Mouse (Mus musculus): Measurements from ENCODE around the gene Olfr734. TPM values are rescaled to one million over a fixed set of nuclear protein-coding genes. Genes with fewer than 3 reads are reported as not detected.

Gene Olfr734
- not detected in 2 replicates for polyA plus RNA-seq (2015; fragmentation: Nextera tagmentation; extraction: Ambion mirVana)

DNA sequence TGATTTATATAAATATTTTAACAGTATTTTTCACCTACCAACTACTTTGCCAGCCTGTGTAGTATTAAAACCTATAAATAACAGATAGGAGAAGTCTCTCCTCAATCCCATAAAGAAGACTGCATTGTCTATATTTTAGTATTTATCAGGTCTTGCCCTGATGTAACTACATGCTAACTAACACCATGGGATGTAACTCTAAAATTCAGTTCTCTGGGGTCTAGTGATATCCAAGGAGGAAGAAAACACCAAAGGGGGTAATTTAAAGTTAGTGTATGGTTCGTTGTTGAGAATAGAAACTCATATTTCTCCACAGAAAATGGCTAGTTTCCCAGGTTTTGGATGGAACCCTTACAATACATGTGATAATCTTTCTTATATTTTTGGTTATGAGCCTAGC is at the start of gene Olfr734:
Olfr734 (minus strand) TSS at position 101 of the 400 bp plus-strand sequence.
- ATAC-seq (ENCODE audit: insufficient read depth), result no peak
- H3K27me3 ChIP-seq, result no peaks in the 10 kb centered on the region
- H3K4me3 ChIP-seq (replicated peaks), result no peak within 1 kb of the TSS
- no peak within 1 kb of the TSS for H3K9ac ChIP-seq
- no peaks in the 10 kb centered on the region for H3K9me3 ChIP-seq (replicated peaks)
- no peaks in the 10 kb centered on the region for H3K4me1 ChIP-seq (replicated peaks)
- WGBS (ENCODE audit: insufficient replicate concordance), result 37% methylated on average over 1 of the region's 1 CpGs
- no peak within 1 kb of the TSS for H3K27ac ChIP-seq (replicated peaks)
- no peak within 1 kb of the TSS for H3K4me2 ChIP-seq
- no peaks in the 10 kb centered on the region for H3K36me3 ChIP-seq (replicated peaks)

DNA sequence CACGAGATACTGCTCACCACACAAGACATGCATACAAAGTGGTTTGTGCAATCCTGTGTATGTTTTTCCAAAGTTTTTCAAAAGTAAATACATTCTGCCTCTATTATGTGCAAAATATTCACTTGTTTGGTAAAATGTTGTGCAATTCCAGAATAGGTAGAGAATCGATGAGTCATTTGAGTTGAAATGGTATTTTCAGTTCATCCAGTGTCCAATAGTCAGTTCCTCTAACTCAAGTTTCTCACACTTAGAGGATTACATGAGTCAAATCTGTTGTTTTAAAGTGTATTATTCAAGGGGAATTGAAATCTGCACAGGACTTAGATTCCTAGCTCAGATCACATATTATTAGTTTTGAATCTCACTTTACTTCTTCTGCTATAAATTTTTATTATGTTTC is 37.0 kb upstream of the Olfr734 start:
- Histone ChIP-seq H3K9me3 (replicated peaks) (no peaks in the 10 kb centered on the region), H3K27me3 (no peaks in the 10 kb centered on the region), H3K27ac (replicated peaks) (no peak overlapping the region), H3K4me1 (replicated peaks) (no peaks in the 10 kb centered on the region), H3K4me3 (replicated peaks) (no peak overlapping the region), H3K4me2 (no peak overlapping the region), H3K9ac (no peak overlapping the region), H3K36me3 (replicated peaks) (no peaks in the 10 kb centered on the region)
- 47% methylated on average over 2 of the region's 2 CpGs for WGBS (ENCODE audit: insufficient replicate concordance)
- no peak for ATAC-seq (ENCODE audit: insufficient read depth)

DNA sequence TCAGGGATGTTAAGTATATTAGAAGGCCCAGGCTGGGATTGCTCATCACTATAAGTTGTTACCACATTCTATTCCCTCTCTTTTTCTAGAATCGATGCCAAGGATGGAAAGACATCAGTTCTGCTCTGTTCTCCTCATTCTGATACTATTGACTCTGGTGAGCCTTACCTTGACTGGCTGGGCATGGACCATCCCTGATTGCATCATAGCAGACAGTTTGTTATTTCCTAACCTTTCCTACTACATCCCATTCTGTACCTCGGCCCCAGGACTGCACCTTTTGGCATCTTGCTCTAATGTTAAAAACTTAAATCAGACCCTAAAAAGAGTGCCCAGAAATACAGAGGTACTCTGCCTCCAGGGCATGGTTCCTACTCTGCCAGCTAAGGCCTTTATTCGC is 33.9 kb upstream of the Olfr734 start:
- ATAC-seq (ENCODE audit: insufficient read depth), result no peak
- 45% methylated on average over 3 of the region's 3 CpGs for WGBS (ENCODE audit: insufficient replicate concordance)
- Histone ChIP-seq H3K36me3 (replicated peaks) (no peaks in the 10 kb centered on the region), H3K4me2 (no peak overlapping the region), H3K9me3 (replicated peaks) (no peaks in the 10 kb centered on the region), H3K27me3 (no peaks in the 10 kb centered on the region), H3K9ac (no peak overlapping the region), H3K27ac (replicated peaks) (no peak overlapping the region), H3K4me1 (replicated peaks) (no peaks in the 10 kb centered on the region), H3K4me3 (replicated peaks) (no peak overlapping the region)

DNA sequence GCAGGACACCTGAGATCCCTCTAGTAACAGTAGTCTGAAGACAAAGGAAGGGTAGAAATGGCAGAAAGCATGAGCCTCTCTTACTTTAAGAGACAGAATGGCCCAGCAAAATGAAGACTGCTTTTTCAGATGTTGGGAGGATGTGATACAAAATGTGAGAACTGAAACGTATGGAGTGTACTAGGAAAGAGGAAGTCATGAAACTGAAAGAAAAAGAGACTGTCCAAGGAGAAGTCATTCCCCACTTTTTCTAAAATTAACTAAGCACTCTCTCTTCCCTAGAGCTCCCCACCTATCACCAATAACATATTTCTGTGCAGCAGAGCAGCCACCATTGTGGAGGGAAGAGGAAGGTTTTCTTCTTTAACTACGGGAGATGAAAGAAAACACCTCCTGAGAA is 31.0 kb upstream of the Olfr734 start, which contains the start of gene Tlr11:
Tlr11 (plus strand) TSS at position 322 of the 400 bp plus-strand sequence.
- no peak for ATAC-seq (ENCODE audit: insufficient read depth)
- H3K9ac ChIP-seq, result no peak within 1 kb of the TSS
- H3K9me3 ChIP-seq (replicated peaks), result no peaks in the 10 kb centered on the region
- H3K27ac ChIP-seq (replicated peaks), result no peak within 1 kb of the TSS
- no peak within 1 kb of the TSS for H3K4me3 ChIP-seq (replicated peaks)
- H3K36me3 ChIP-seq (replicated peaks), result no peaks in the 10 kb centered on the region
- no peaks in the 10 kb centered on the region for H3K4me1 ChIP-seq (replicated peaks)
- no peak within 1 kb of the TSS for H3K4me2 ChIP-seq
- no peaks in the 10 kb centered on the region for H3K27me3 ChIP-seq
- WGBS (ENCODE audit: insufficient replicate concordance), result 30% methylated on average over 2 of the region's 2 CpGs

DNA sequence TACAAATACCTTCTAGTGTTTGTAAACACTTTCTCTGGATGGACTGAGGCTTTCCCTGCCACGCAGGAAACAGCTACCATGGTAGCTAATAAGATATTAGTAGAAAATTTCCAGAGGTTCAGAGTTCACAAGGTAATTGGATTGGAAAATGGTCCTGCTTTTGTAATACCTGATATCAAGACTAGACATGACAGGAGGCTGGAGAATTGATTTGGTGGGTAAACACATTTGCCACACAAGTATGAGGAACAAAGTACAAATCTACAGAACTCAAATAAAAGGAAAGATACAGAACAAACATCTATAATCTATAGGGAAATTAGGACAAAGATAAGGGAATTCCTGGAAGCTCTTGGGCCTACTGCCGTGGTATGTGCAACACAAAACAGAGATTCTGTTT is 30.2 kb upstream of the Olfr734 start:
- 41% methylated on average over 2 of the region's 2 CpGs for WGBS (ENCODE audit: insufficient replicate concordance)

DNA sequence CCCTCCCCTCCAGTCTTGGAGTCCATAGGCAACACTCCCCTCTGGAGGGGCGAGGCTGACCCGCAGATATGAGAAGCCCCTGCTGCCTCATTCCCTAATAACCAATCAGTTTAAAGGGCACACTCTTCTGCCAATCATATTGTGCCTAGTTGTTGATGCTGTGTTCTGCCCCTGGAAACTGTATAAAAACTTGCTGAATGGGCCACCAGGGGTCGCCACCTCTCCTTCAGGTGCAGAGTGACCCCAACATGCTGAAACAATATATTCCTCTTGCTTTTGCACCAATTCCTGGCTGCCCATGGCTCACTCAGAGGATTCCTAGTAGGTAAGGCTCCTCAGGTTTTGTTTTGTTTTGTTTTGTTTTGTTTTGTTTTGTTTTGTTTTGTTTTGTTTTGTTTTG is 25.9 kb upstream of the Olfr734 start:
- H3K9me3 ChIP-seq (replicated peaks), result no peaks in the 10 kb centered on the region
- H3K9ac ChIP-seq, result no peak overlapping the region
- no peaks in the 10 kb centered on the region for H3K4me1 ChIP-seq (replicated peaks)
- WGBS (ENCODE audit: insufficient replicate concordance), result 39% methylated on average over 3 of the region's 3 CpGs
- H3K4me3 ChIP-seq (replicated peaks), result no peak overlapping the region
- no peak overlapping the region for H3K4me2 ChIP-seq
- no peak overlapping the region for H3K27ac ChIP-seq (replicated peaks)
- H3K36me3 ChIP-seq (replicated peaks), result no peaks in the 10 kb centered on the region
- H3K27me3 ChIP-seq, result no peaks in the 10 kb centered on the region
- ATAC-seq (ENCODE audit: insufficient read depth), result no peak

More for the DNA sequence above, 30.2 kb upstream of the Olfr734 start:
- H3K4me2 ChIP-seq, result no peak overlapping the region
- H3K36me3 ChIP-seq (replicated peaks), result no peaks in the 10 kb centered on the region
- H3K4me3 ChIP-seq (replicated peaks), result no peak overlapping the region
- ATAC-seq (ENCODE audit: insufficient read depth), result no peak
- H3K9ac ChIP-seq, result no peak overlapping the region
- no peaks in the 10 kb centered on the region for H3K9me3 ChIP-seq (replicated peaks)
- H3K27ac ChIP-seq (replicated peaks), result no peak overlapping the region
- H3K4me1 ChIP-seq (replicated peaks), result no peaks in the 10 kb centered on the region
- no peaks in the 10 kb centered on the region for H3K27me3 ChIP-seq

DNA sequence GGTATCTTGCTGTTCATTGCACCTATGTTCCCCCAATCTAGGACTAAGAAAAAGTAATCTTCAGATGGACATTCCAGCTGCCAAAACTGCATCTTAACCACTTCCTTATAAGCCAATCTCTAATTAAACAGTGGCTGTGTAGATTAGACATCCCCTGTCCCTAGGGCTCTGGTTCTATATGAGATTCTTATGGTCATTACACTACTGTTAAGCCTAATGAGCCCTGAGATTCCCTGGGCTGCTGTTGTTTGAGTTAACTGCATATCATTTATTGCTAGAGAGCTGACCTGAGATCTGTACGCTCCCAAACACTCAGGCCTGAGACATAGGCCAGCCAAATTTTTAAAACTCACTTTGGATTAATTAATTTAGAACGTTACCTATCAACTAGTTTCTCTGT is 22.2 kb upstream of the Olfr734 start, which contains the start of gene Olfr735:
Olfr735 (minus strand) TSS at position 77 of the 400 bp plus-strand sequence.
- no peaks in the 10 kb centered on the region for H3K9me3 ChIP-seq (replicated peaks)
- no peak within 1 kb of the TSS for H3K9ac ChIP-seq
- no peak within 1 kb of the TSS for H3K4me2 ChIP-seq
- no peaks in the 10 kb centered on the region for H3K27me3 ChIP-seq
- no peaks in the 10 kb centered on the region for H3K4me1 ChIP-seq (replicated peaks)
- ATAC-seq (ENCODE audit: insufficient read depth), result no peak
- no peak within 1 kb of the TSS for H3K4me3 ChIP-seq (replicated peaks)
- no peaks in the 10 kb centered on the region for H3K36me3 ChIP-seq (replicated peaks)
- H3K27ac ChIP-seq (replicated peaks), result no peak within 1 kb of the TSS
- WGBS (ENCODE audit: insufficient replicate concordance), result 57% methylated on average over 2 of the region's 2 CpGs

DNA sequence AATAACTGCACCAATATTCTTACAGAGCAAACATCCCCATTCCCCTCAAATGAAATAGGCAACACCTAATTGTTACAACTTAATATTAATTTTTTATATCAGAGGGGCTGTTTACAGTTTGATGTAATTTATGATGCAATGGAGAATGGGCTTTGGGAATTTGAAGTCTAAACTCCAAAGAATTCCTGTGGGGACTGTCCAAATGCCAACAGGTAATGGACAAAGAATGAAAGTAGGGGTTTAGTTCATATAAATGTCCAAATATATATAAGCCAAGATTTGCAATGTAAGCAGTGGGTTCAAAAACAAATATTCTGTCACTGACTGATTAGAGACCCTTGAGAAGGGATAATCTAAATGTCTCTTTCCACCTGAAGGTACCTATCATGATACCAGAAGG is 25.1 kb downstream of the Olfr734 start, which contains the start of gene Olfr733:
Olfr733 (minus strand) TSS at position 101 of the 400 bp plus-strand sequence.
- Histone ChIP-seq H3K36me3 (replicated peaks) (no peaks in the 10 kb centered on the region), H3K4me3 (replicated peaks) (no peak within 1 kb of the TSS), H3K9ac (no peak within 1 kb of the TSS), H3K27ac (replicated peaks) (no peak within 1 kb of the TSS), H3K9me3 (replicated peaks) (no peaks in the 10 kb centered on the region), H3K27me3 (no peaks in the 10 kb centered on the region), H3K4me1 (replicated peaks) (no peaks in the 10 kb centered on the region), H3K4me2 (no peak within 1 kb of the TSS)
- ATAC-seq (ENCODE audit: insufficient read depth), result no peak

DNA sequence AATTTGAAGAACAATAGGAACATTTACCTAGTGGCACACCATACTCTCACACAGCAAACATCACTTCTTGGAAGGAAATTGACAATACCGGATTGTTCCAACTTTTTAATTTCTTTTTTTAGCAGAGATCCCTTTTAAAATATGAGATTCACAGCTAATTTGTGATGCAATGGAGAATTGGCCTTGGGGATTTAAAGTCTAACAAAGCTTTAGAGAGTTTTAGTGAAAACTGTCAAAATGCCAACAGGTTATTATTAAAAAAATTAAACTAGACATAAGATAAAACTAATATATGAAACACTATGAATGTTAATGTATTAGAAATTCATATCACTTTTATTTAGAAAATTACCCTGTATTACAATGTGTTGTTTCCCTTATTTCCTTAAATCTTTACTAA is 42.5 kb downstream of the Olfr734 start, which contains the start of gene Olfr732:
Olfr732 (minus strand) TSS at position 101 of the 400 bp plus-strand sequence.
- Histone ChIP-seq H3K4me3 (replicated peaks) (no peak within 1 kb of the TSS), H3K4me2 (no peak within 1 kb of the TSS), H3K27ac (replicated peaks) (no peak within 1 kb of the TSS), H3K9me3 (replicated peaks) (no peaks in the 10 kb centered on the region), H3K27me3 (no peaks in the 10 kb centered on the region), H3K9ac (no peak within 1 kb of the TSS), H3K4me1 (replicated peaks) (no peaks in the 10 kb centered on the region), H3K36me3 (replicated peaks) (no peaks in the 10 kb centered on the region)
- no peak for ATAC-seq (ENCODE audit: insufficient read depth)
- WGBS (ENCODE audit: insufficient replicate concordance), result 77% methylated on average over 1 of the region's 1 CpGs

Other genes with a start within 250 kb of the Olfr734 start
- gene Olfr726, start 235.8 kb downstream of the Olfr734 start, polyA plus RNA-seq (2015; fragmentation: Nextera tagmentation; extraction: Ambion mirVana), result not detected in 2 replicates
- not detected in 2 replicates for gene Olfr727, start 203.6 kb downstream of the Olfr734 start, polyA plus RNA-seq (2015; fragmentation: Nextera tagmentation; extraction: Ambion mirVana)
- not detected in 2 replicates for gene Olfr728, start 184.1 kb downstream of the Olfr734 start, polyA plus RNA-seq (2015; fragmentation: Nextera tagmentation; extraction: Ambion mirVana)
- gene Olfr729, start 173.9 kb downstream of the Olfr734 start, polyA plus RNA-seq (2015; fragmentation: Nextera tagmentation; extraction: Ambion mirVana), result not detected in 2 replicates
- not detected in 2 replicates for gene Olfr730, start 138.6 kb downstream of the Olfr734 start, polyA plus RNA-seq (2015; fragmentation: Nextera tagmentation; extraction: Ambion mirVana)
- not detected in 2 replicates for gene Olfr731, start 84.9 kb downstream of the Olfr734 start, polyA plus RNA-seq (2015; fragmentation: Nextera tagmentation; extraction: Ambion mirVana)
- not detected in 2 replicates for gene Olfr732, start 42.6 kb downstream of the Olfr734 start, polyA plus RNA-seq (2015; fragmentation: Nextera tagmentation; extraction: Ambion mirVana)
- gene Olfr733, start 25.2 kb downstream of the Olfr734 start, polyA plus RNA-seq (2015; fragmentation: Nextera tagmentation; extraction: Ambion mirVana), result not detected in 2 replicates
- gene Olfr735, start 22.1 kb upstream of the Olfr734 start, polyA plus RNA-seq (2015; fragmentation: Nextera tagmentation; extraction: Ambion mirVana), result not detected in 2 replicates
- 0.03 TPM in 1 of 2 replicates, not detected in the other for gene Tlr11, start 31.2 kb upstream of the Olfr734 start, polyA plus RNA-seq (2015; fragmentation: Nextera tagmentation; extraction: Ambion mirVana)
- not detected in 2 replicates for gene Olfr736, start 54.4 kb upstream of the Olfr734 start, polyA plus RNA-seq (2015; fragmentation: Nextera tagmentation; extraction: Ambion mirVana)
- gene Olfr738, start 80.8 kb upstream of the Olfr734 start, polyA plus RNA-seq (2015; fragmentation: Nextera tagmentation; extraction: Ambion mirVana), result not detected in 2 replicates
- gene Olfr739, start 91.9 kb upstream of the Olfr734 start, polyA plus RNA-seq (2015; fragmentation: Nextera tagmentation; extraction: Ambion mirVana), result not detected in 2 replicates
- gene Olfr740, start 118.8 kb upstream of the Olfr734 start, polyA plus RNA-seq (2015; fragmentation: Nextera tagmentation; extraction: Ambion mirVana), result not detected in 2 replicates
- gene Olfr741, start 146.0 kb upstream of the Olfr734 start, polyA plus RNA-seq (2015; fragmentation: Nextera tagmentation; extraction: Ambion mirVana), result not detected in 2 replicates
- gene Olfr742, start 176.8 kb upstream of the Olfr734 start, polyA plus RNA-seq (2015; fragmentation: Nextera tagmentation; extraction: Ambion mirVana), result not detected in 2 replicates
- not detected in 2 replicates for gene Olfr743, start 195.1 kb upstream of the Olfr734 start, polyA plus RNA-seq (2015; fragmentation: Nextera tagmentation; extraction: Ambion mirVana)